Mouse (Mus musculus): ENCODE results near the gene Nacc1. TPM values are rescaled to one million over a fixed set of nuclear protein-coding genes. Genes with fewer than 3 reads are reported as not detected.
A peak's percentile ranks its signal among the peaks of the same experiment; 100 is the strongest.

Nacc1 gene
- total RNA-seq (2014; rRNA removed) (5.3 and 8.0 TPM in 2 replicates), polyA plus RNA-seq (2012; rRNA removed) (31.0 and 32.6 TPM in 2 replicates)

DNA sequence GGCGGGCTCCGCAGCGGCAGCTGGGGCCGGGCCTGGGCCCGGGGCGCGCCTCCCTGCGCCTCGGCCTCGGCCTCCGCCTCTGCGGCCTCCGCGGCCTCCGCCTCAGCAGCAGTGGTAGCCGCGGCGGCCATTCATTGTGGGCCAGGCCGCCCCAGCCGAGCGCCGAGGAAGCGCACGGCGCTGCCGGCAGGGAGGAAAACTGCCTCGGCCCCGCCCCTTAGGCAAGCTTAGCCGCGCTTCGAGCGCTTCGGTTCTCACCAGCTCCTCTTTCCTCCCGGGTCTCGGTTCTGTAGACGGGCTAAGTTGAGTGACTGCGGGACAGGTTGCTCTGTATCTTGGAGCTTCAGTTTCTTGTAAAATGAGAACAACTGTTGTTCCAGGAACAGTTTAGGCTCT is at the start of gene Nacc1:
Gene Nacc1, minus strand, starts transcription at position 158 of the 396 bp plus-strand sequence.
- Histone ChIP-seq H3K4me3 (ENCODE audit: insufficient read depth, low read depth, low read length) (peak within 1 kb of the TSS; percentile 85), H3K4me1 (ENCODE audit: control insufficient read depth, insufficient read depth, low read length) (peaks cover 17% of the 10 kb centered on the region), H3K27ac (replicated peaks; ENCODE audit: insufficient read depth, low read depth, low read length) (peak within 1 kb of the TSS; percentile 49; the same call in 1 of the 2 replicates), H3K9ac (ENCODE audit: low read depth, low read length) (peak within 1 kb of the TSS; percentile 88), H3K36me3 (ENCODE audit: control insufficient read depth, insufficient read depth, low read length) (peaks cover 4% of the 10 kb centered on the region), H3K27me3 (ENCODE audit: control insufficient read depth, insufficient read depth, low read length) (no peaks in the 10 kb centered on the region), H3K79me2 (ENCODE audit: control insufficient read depth, insufficient read depth, low read length) (peaks cover 31% of the 10 kb centered on the region)
- peak; percentile 77 for DNase-seq (ENCODE audit: extremely low read depth, low read depth, low spot score)
- WGBS: under 1% methylated on average over 34 of the region's 37 CpGs
- peak; percentile 26; the same call in 1 of the 2 replicates for TF ChIP-seq CTCF (IDR thresholded peaks at IDR 0.05; ENCODE audit: low read depth, low read length)
- 0 out of 2 replicates have a peak, but pooled peaks have one; percentile 39 for TF ChIP-seq POLR2A (IDR thresholded peaks at IDR 0.05; ENCODE audit: extremely low read depth, insufficient read depth, low read length)

GRCm38 (mm10) chr8:84736521-84736920 is 48.9 kb upstream of the Nacc1 start:
- DNase-seq (ENCODE audit: extremely low read depth, low read depth, low spot score): no peak
- Histone ChIP-seq H3K27ac (replicated peaks; ENCODE audit: insufficient read depth, low read depth, low read length) (no peak overlapping the region), H3K9ac (ENCODE audit: low read depth, low read length) (no peak overlapping the region), H3K4me1 (ENCODE audit: control insufficient read depth, insufficient read depth, low read length) (peaks cover 19% of the 10 kb centered on the region), H3K27me3 (ENCODE audit: control insufficient read depth, insufficient read depth, low read length) (no peaks in the 10 kb centered on the region), H3K79me2 (ENCODE audit: control insufficient read depth, insufficient read depth, low read length) (peaks cover 49% of the 10 kb centered on the region), H3K4me3 (ENCODE audit: insufficient read depth, low read depth, low read length) (no peak overlapping the region), H3K36me3 (ENCODE audit: control insufficient read depth, insufficient read depth, low read length) (no peaks in the 10 kb centered on the region)
- TF ChIP-seq CTCF (IDR thresholded peaks at IDR 0.05; ENCODE audit: low read depth, low read length): no peak
- TF ChIP-seq POLR2A (IDR thresholded peaks at IDR 0.05; ENCODE audit: extremely low read depth, insufficient read depth, low read length): no peak
- 98% methylated on average over 4 of the region's 4 CpGs for WGBS

DNA sequence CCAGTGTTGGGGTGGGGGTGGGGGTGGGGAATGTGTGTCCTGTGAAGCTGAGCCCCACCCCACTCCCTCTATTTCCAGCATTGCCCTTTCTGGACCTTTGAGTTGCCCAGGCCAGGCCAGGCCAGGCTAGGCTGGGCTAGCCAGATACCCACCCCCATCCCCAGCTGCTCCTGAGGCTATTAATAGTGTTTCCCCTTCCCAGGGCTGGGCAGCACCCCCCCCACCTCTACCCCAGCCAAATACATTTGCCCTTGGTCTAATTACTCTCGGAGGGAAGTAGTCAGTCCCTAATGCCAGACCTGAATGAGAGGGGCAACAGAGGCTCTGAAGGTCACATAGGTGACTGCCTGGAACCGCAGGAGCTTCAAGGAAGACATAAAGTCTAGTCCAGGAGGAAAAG is 47.9 kb upstream of the Nacc1 start:
- Histone ChIP-seq H3K27me3 (ENCODE audit: control insufficient read depth, insufficient read depth, low read length) (no peaks in the 10 kb centered on the region), H3K4me1 (ENCODE audit: control insufficient read depth, insufficient read depth, low read length) (peaks cover 16% of the 10 kb centered on the region), H3K27ac (replicated peaks; ENCODE audit: insufficient read depth, low read depth, low read length) (no peak overlapping the region), H3K79me2 (ENCODE audit: control insufficient read depth, insufficient read depth, low read length) (peaks cover 49% of the 10 kb centered on the region), H3K4me3 (ENCODE audit: insufficient read depth, low read depth, low read length) (no peak overlapping the region), H3K36me3 (ENCODE audit: control insufficient read depth, insufficient read depth, low read length) (no peaks in the 10 kb centered on the region), H3K9ac (ENCODE audit: low read depth, low read length) (no peak overlapping the region)
- DNase-seq (ENCODE audit: extremely low read depth, low read depth, low spot score): no peak
- TF ChIP-seq CTCF (IDR thresholded peaks at IDR 0.05; ENCODE audit: low read depth, low read length) (no peak), POLR2A (IDR thresholded peaks at IDR 0.05; ENCODE audit: extremely low read depth, insufficient read depth, low read length) (no peak)
- 71% methylated on average over 2 of the region's 2 CpGs for WGBS

DNA sequence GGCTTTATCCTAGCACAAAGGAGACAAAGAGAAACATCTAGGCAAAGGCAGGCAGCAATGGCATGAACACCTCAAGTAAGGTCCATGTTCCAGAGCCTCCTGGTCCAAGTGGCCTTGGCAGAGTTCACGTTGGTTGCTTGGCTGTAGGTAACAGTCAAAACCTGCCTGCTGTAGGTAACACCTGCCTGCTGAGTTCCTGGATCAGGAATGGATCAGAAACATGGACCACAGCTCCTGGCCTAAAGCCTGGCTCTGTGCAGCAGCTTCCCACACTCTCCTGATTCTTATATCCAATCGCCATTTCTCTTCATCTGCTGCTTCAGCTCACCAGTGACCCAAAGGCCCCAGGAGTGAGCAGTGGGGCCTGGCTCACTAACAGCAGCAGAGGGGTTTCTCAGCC is 47.0 kb upstream of the Nacc1 start:
- WGBS: 66% methylated on average over 2 of the region's 2 CpGs
- Histone ChIP-seq H3K79me2 (ENCODE audit: control insufficient read depth, insufficient read depth, low read length) (peaks cover 49% of the 10 kb centered on the region), H3K4me3 (ENCODE audit: insufficient read depth, low read depth, low read length) (no peak overlapping the region), H3K27ac (replicated peaks; ENCODE audit: insufficient read depth, low read depth, low read length) (no peak overlapping the region), H3K27me3 (ENCODE audit: control insufficient read depth, insufficient read depth, low read length) (no peaks in the 10 kb centered on the region), H3K4me1 (ENCODE audit: control insufficient read depth, insufficient read depth, low read length) (peaks cover 20% of the 10 kb centered on the region), H3K36me3 (ENCODE audit: control insufficient read depth, insufficient read depth, low read length) (no peaks in the 10 kb centered on the region), H3K9ac (ENCODE audit: low read depth, low read length) (no peak overlapping the region)
- TF ChIP-seq POLR2A (IDR thresholded peaks at IDR 0.05; ENCODE audit: extremely low read depth, insufficient read depth, low read length) (no peak), CTCF (IDR thresholded peaks at IDR 0.05; ENCODE audit: low read depth, low read length) (no peak)
- DNase-seq (ENCODE audit: extremely low read depth, low read depth, low spot score): no peak

DNA sequence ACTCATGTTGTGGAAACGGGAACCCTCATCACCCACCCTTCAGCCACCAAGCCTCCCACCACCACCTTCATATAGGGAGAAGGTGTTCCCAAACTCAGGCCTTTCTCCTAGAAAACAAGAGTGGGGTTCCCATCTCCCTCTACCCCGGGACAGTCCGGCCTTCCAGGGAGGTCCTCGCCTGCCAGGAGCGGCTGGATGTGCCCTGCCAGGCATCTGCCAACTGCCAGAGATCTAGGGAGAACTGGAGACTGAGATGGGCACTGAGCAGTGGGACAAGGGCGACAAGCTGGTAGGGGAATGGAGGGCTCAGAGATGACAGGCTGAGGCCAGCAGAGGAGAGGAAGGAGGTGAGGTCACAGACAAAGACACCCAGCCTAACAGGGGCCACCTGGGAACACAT is 46.3 kb upstream of the Nacc1 start:
- Histone ChIP-seq H3K27me3 (ENCODE audit: control insufficient read depth, insufficient read depth, low read length) (no peaks in the 10 kb centered on the region), H3K9ac (ENCODE audit: low read depth, low read length) (no peak overlapping the region), H3K4me1 (ENCODE audit: control insufficient read depth, insufficient read depth, low read length) (peaks cover 20% of the 10 kb centered on the region), H3K79me2 (ENCODE audit: control insufficient read depth, insufficient read depth, low read length) (peaks cover 49% of the 10 kb centered on the region), H3K4me3 (ENCODE audit: insufficient read depth, low read depth, low read length) (no peak overlapping the region), H3K36me3 (ENCODE audit: control insufficient read depth, insufficient read depth, low read length) (no peaks in the 10 kb centered on the region), H3K27ac (replicated peaks; ENCODE audit: insufficient read depth, low read depth, low read length) (no peak overlapping the region)
- no peak for DNase-seq (ENCODE audit: extremely low read depth, low read depth, low spot score)
- no peak for TF ChIP-seq POLR2A (IDR thresholded peaks at IDR 0.05; ENCODE audit: extremely low read depth, insufficient read depth, low read length)
- 94% methylated on average over 6 of the region's 6 CpGs for WGBS

DNA sequence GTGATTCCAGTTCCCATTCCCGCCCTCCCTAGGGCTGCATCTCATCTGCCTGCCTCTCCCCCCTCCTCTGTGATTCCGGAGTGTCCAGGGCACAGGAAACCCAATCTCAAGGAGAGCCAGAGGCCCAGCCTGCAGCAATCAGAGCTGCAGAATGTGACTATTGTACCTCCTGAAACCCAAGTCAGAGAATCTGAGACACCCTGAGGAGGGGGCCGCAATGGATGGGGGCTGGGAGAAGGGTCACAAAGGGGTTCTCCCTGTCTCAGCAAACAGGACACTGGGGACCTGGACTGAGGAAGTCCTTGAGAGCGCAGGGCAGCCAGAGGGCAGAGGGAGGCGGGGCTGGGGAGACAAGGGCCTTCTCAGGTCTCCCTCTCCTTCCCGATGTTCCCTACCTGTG is 45.3 kb upstream of the Nacc1 start:
- DNase-seq (ENCODE audit: extremely low read depth, low read depth, low spot score): no peak
- Histone ChIP-seq H3K79me2 (ENCODE audit: control insufficient read depth, insufficient read depth, low read length) (peaks cover 43% of the 10 kb centered on the region), H3K9ac (ENCODE audit: low read depth, low read length) (no peak overlapping the region; the same call in 1 of the 2 replicates), H3K27me3 (ENCODE audit: control insufficient read depth, insufficient read depth, low read length) (no peaks in the 10 kb centered on the region), H3K36me3 (ENCODE audit: control insufficient read depth, insufficient read depth, low read length) (no peaks in the 10 kb centered on the region), H3K4me1 (ENCODE audit: control insufficient read depth, insufficient read depth, low read length) (peaks cover 20% of the 10 kb centered on the region), H3K4me3 (ENCODE audit: insufficient read depth, low read depth, low read length) (no peak overlapping the region), H3K27ac (replicated peaks; ENCODE audit: insufficient read depth, low read depth, low read length) (no peak overlapping the region)
- TF ChIP-seq POLR2A (IDR thresholded peaks at IDR 0.05; ENCODE audit: extremely low read depth, insufficient read depth, low read length) (no peak), CTCF (IDR thresholded peaks at IDR 0.05; ENCODE audit: low read depth, low read length) (no peak)
- 72% methylated on average over 6 of the region's 6 CpGs for WGBS

Data from liver, adult 2 months (tissue).